Mouse (Mus musculus): ENCODE results near the gene Rps5. TPM values are rescaled to one million over a fixed set of nuclear protein-coding genes. Genes with fewer than 3 reads are reported as not detected.
"Not testable (repeated sequence)": the region's sequence is repeated elsewhere in the genome, so short reads cannot be mapped to it uniquely, and the experiment has no call there.

The Rps5 gene
- polyA plus RNA-seq, 1 experiment from 2014 or later, result 866 TPM

- H3K4me1 ChIP-seq (ENCODE audit: control insufficient read depth, insufficient read depth, low read length), result peaks cover 9% of the 10 kb centered on the region
- peak overlapping the region; percentile 89 for H3K27ac ChIP-seq (ENCODE audit: low read depth, low read length)
- H3K4me2 ChIP-seq, result peak overlapping the region; percentile 91
- DNase-seq (ENCODE audit: low spot score, missing footprints) (no peak), ATAC-seq (ENCODE audit: low FRiP score) (no peak)
- H3K27me3 ChIP-seq (ENCODE audit: control insufficient read depth, insufficient read depth, low read length), result no peaks in the 10 kb centered on the region
- no peaks in the 10 kb centered on the region for H3K9me3 ChIP-seq (ENCODE audit: control insufficient read depth, low read length)
- H3K4me3 ChIP-seq (ENCODE audit: low read depth, low read length), result peak overlapping the region; percentile 92
- peaks cover 19% of the 10 kb centered on the region for H3K36me3 ChIP-seq (ENCODE audit: control insufficient read depth, insufficient read depth, low read length)
- 2% methylated on average over 3 of the region's 3 CpGs for WGBS
- H3K9ac ChIP-seq (ENCODE audit: low read length), result peak overlapping the region; percentile 92
These were observed 779 bp upstream of the Rps5 start for GRCm38 (mm10) chr7:12921318-12921704.

GRCm38 (mm10) chr7:12922729-12923128 lies 639 bp downstream of the Rps5 start:
- peaks cover 10% of the 10 kb centered on the region for H3K4me1 ChIP-seq (ENCODE audit: control insufficient read depth, insufficient read depth, low read length)
- H3K27ac ChIP-seq (ENCODE audit: low read depth, low read length), result no peak overlapping the region
- peak overlapping the region; percentile 95 for H3K9ac ChIP-seq (ENCODE audit: low read length)
- peaks cover 9% of the 10 kb centered on the region for H3K27me3 ChIP-seq (ENCODE audit: control insufficient read depth, insufficient read depth, low read length)
- H3K4me3 ChIP-seq (ENCODE audit: low read depth, low read length), result peak overlapping the region; percentile 92
- H3K4me2 ChIP-seq, result peak overlapping the region; percentile 98
- no peak for DNase-seq (ENCODE audit: low spot score, missing footprints)
- H3K36me3 ChIP-seq (ENCODE audit: control insufficient read depth, insufficient read depth, low read length), result peaks cover 26% of the 10 kb centered on the region
- no peaks in the 10 kb centered on the region for H3K9me3 ChIP-seq (ENCODE audit: control insufficient read depth, low read length)
- 4% methylated on average over 8 of the region's 8 CpGs for WGBS
- ATAC-seq (ENCODE audit: low FRiP score), result no peak

GRCm38 (mm10) chr7:12926316-12926715 lies 4.2 kb downstream of the Rps5 start:
- Histone ChIP-seq H3K27me3 (ENCODE audit: control insufficient read depth, insufficient read depth, low read length) (peaks cover 15% of the 10 kb centered on the region), H3K4me2 (no peak overlapping the region), H3K36me3 (ENCODE audit: control insufficient read depth, insufficient read depth, low read length) (peaks cover 26% of the 10 kb centered on the region), H3K4me3 (ENCODE audit: low read depth, low read length) (no peak overlapping the region), H3K9ac (ENCODE audit: low read length) (no peak overlapping the region), H3K4me1 (ENCODE audit: control insufficient read depth, insufficient read depth, low read length) (peaks cover 15% of the 10 kb centered on the region), H3K27ac (ENCODE audit: low read depth, low read length) (no peak overlapping the region), H3K9me3 (ENCODE audit: control insufficient read depth, low read length) (no peaks in the 10 kb centered on the region)
- DNase-seq (ENCODE audit: low spot score, missing footprints), result no peak
- ATAC-seq (ENCODE audit: low FRiP score), result no peak
- 82% methylated on average over 7 of the region's 7 CpGs for WGBS

- no peak within 1 kb of the TSS for H3K27ac ChIP-seq (ENCODE audit: low read depth, low read length)
- H3K4me1 ChIP-seq (ENCODE audit: control insufficient read depth, insufficient read depth, low read length), result peaks cover 15% of the 10 kb centered on the region
- peak within 1 kb of the TSS; percentile 39 for H3K4me2 ChIP-seq
- H3K9ac ChIP-seq (ENCODE audit: low read length), result peak within 1 kb of the TSS; percentile 42; the same call in 1 of the 2 replicates
- peaks cover 15% of the 10 kb centered on the region for H3K27me3 ChIP-seq (ENCODE audit: control insufficient read depth, insufficient read depth, low read length)
- no peak for ATAC-seq (ENCODE audit: low FRiP score)
- no peaks in the 10 kb centered on the region for H3K9me3 ChIP-seq (ENCODE audit: control insufficient read depth, low read length)
- no peak for DNase-seq (ENCODE audit: low spot score, missing footprints)
- H3K4me3 ChIP-seq (ENCODE audit: low read depth, low read length), result peak within 1 kb of the TSS; percentile 16; the same call in 1 of the 2 replicates
- WGBS, result 21% methylated on average over 8 of the region's 8 CpGs
- H3K36me3 ChIP-seq (ENCODE audit: control insufficient read depth, insufficient read depth, low read length), result peaks cover 26% of the 10 kb centered on the region
These were observed 5.1 kb downstream of the Rps5 start, which contains the start of gene Rnf225 for GRCm38 (mm10) chr7:12927191-12927680. TSS of gene Rnf225 (plus strand) at chr7:12927416.

- Histone ChIP-seq H3K4me1 (ENCODE audit: control insufficient read depth, insufficient read depth, low read length) (peaks cover 13% of the 10 kb centered on the region), H3K9me3 (ENCODE audit: control insufficient read depth, low read length) (no peaks in the 10 kb centered on the region), H3K27ac (ENCODE audit: low read depth, low read length) (no peak overlapping the region), H3K4me3 (ENCODE audit: low read depth, low read length) (peak overlapping the region; percentile 16; the same call in 1 of the 2 replicates), H3K4me2 (peak overlapping the region; percentile 39), H3K36me3 (ENCODE audit: control insufficient read depth, insufficient read depth, low read length) (peaks cover 26% of the 10 kb centered on the region), H3K9ac (ENCODE audit: low read length) (peak overlapping the region; percentile 42; the same call in 1 of the 2 replicates), H3K27me3 (ENCODE audit: control insufficient read depth, insufficient read depth, low read length) (peaks cover 15% of the 10 kb centered on the region)
- ATAC-seq (ENCODE audit: low FRiP score) (peak; percentile 47), DNase-seq (ENCODE audit: low spot score, missing footprints) (peak; percentile 90)
- WGBS, result 5% methylated on average over 65 of the region's 65 CpGs
These were observed 5.9 kb downstream of the Rps5 start for GRCm38 (mm10) chr7:12927693-12928589.

- Histone ChIP-seq H3K27ac (ENCODE audit: low read depth, low read length) (no peak overlapping the region), H3K9me3 (ENCODE audit: control insufficient read depth, low read length) (no peaks in the 10 kb centered on the region), H3K27me3 (ENCODE audit: control insufficient read depth, insufficient read depth, low read length) (no peaks in the 10 kb centered on the region; the same call in 1 of the 2 replicates), H3K36me3 (ENCODE audit: control insufficient read depth, insufficient read depth, low read length) (no peaks in the 10 kb centered on the region), H3K4me1 (ENCODE audit: control insufficient read depth, insufficient read depth, low read length) (no peaks in the 10 kb centered on the region), H3K9ac (ENCODE audit: low read length) (no peak overlapping the region), H3K4me3 (ENCODE audit: low read depth, low read length) (no peak overlapping the region), H3K4me2 (no peak overlapping the region)
- DNase-seq (ENCODE audit: low spot score, missing footprints) (no peak), ATAC-seq (ENCODE audit: low FRiP score) (peak; percentile 38; the same call in 1 of the 2 replicates)
- 62% methylated on average over 4 of the region's 4 CpGs for WGBS
These were observed 11.6 kb downstream of the Rps5 start for GRCm38 (mm10) chr7:12933615-12934140.

- H3K4me1 ChIP-seq (ENCODE audit: control insufficient read depth, insufficient read depth, low read length), result no peaks in the 10 kb centered on the region
- H3K4me2 ChIP-seq, result no peak overlapping the region
- ATAC-seq (ENCODE audit: low FRiP score) (no peak), DNase-seq (ENCODE audit: low spot score, missing footprints) (no peak)
- no peak overlapping the region for H3K27ac ChIP-seq (ENCODE audit: low read depth, low read length)
- H3K9ac ChIP-seq (ENCODE audit: low read length), result no peak overlapping the region
- H3K9me3 ChIP-seq (ENCODE audit: control insufficient read depth, low read length), result no peaks in the 10 kb centered on the region
- H3K27me3 ChIP-seq (ENCODE audit: control insufficient read depth, insufficient read depth, low read length), result no peaks in the 10 kb centered on the region
- no peaks in the 10 kb centered on the region for H3K36me3 ChIP-seq (ENCODE audit: control insufficient read depth, insufficient read depth, low read length)
- H3K4me3 ChIP-seq (ENCODE audit: low read depth, low read length), result no peak overlapping the region
- 75% methylated on average over 3 of the region's 3 CpGs for WGBS
These were observed 12.7 kb downstream of the Rps5 start for GRCm38 (mm10) chr7:12934808-12935207.

GRCm38 (mm10) chr7:12937254-12937803 lies 15.2 kb downstream of the Rps5 start:
- 91% methylated on average over 4 of the region's 4 CpGs for WGBS
- H3K27me3 ChIP-seq (ENCODE audit: control insufficient read depth, insufficient read depth, low read length); H3K9me3 ChIP-seq (ENCODE audit: control insufficient read depth, low read length); H3K27ac ChIP-seq (ENCODE audit: low read depth, low read length); DNase-seq (ENCODE audit: low spot score, missing footprints); H3K4me1 ChIP-seq (ENCODE audit: control insufficient read depth, insufficient read depth, low read length); H3K4me2 ChIP-seq; H3K4me3 ChIP-seq (ENCODE audit: low read depth, low read length); H3K9ac ChIP-seq (ENCODE audit: low read length); ATAC-seq (ENCODE audit: low FRiP score); H3K36me3 ChIP-seq (ENCODE audit: control insufficient read depth, insufficient read depth, low read length): not testable (repeated sequence)

GRCm38 (mm10) chr7:12940599-12940998 lies 18.5 kb downstream of the Rps5 start:
- no peaks in the 10 kb centered on the region for H3K9me3 ChIP-seq (ENCODE audit: control insufficient read depth, low read length)
- WGBS, result 84% methylated on average over 4 of the region's 4 CpGs
- ATAC-seq (ENCODE audit: low FRiP score), result no peak

More at GRCm38 (mm10) chr7:12940599-12940998, 18.5 kb downstream of the Rps5 start:
- Histone ChIP-seq H3K4me2 (no peak overlapping the region), H3K9ac (ENCODE audit: low read length) (no peak overlapping the region), H3K27me3 (ENCODE audit: control insufficient read depth, insufficient read depth, low read length) (no peaks in the 10 kb centered on the region; the same call in 1 of the 2 replicates), H3K4me1 (ENCODE audit: control insufficient read depth, insufficient read depth, low read length) (no peaks in the 10 kb centered on the region), H3K27ac (ENCODE audit: low read depth, low read length) (no peak overlapping the region), H3K36me3 (ENCODE audit: control insufficient read depth, insufficient read depth, low read length) (no peaks in the 10 kb centered on the region), H3K4me3 (ENCODE audit: low read depth, low read length) (no peak overlapping the region)
- no peak for DNase-seq (ENCODE audit: low spot score, missing footprints)

Measured in midbrain, embryonic 11.5 days (tissue).